Mouse (Mus musculus): ENCODE measurements at regions not wholly inside any gene's neighbourhood (a gene's known extent, or its start where the extent isn't known, plus 50 kb on each side); places are given as distances from the start of the nearest gene placed in this dataset.

- TF ChIP-seq GATA1 (IDR thresholded peaks at IDR 0.05; ENCODE audit: borderline replicate concordance, low read length) (no peak), FLI1 (IDR thresholded peaks at IDR 0.05; ENCODE audit: low read length) (no peak)
Observed at GRCm38 (mm10) chr1:185605996-185606395, 151.3 kb downstream of the Slc30a10 start.

Data from megakaryocyte, embryonic 14.5 days (primary cell).